Mouse (Mus musculus): ENCODE measurements around the gene Srd5a2.
"Not testable (repeated sequence)": the region's sequence is repeated elsewhere in the genome, so short reads cannot be mapped to it uniquely, and the experiment has no call there.

Gene Srd5a2

GRCm38 (mm10) chr17:74047210-74048082, at the start of gene Srd5a2:
Srd5a2 (minus strand) TSS chr17:74047916.
- DNase-seq (ENCODE audit: low spot score in 2 of 2) = no peak

GRCm38 (mm10) chr17:74088886-74089678, 41.4 kb upstream of the Srd5a2 start:
- no peak for DNase-seq (ENCODE audit: low spot score in 2 of 2)

- DNase-seq (ENCODE audit: low spot score in 2 of 2) = no peak
Measured at GRCm38 (mm10) chr17:74088016-74088415, 40.3 kb upstream of the Srd5a2 start.

GRCm38 (mm10) chr17:74083370-74083769, 35.7 kb upstream of the Srd5a2 start:
- no peak for DNase-seq (ENCODE audit: low spot score in 2 of 2)

GRCm38 (mm10) chr17:74080076-74080615, 32.4 kb upstream of the Srd5a2 start:
- DNase-seq (ENCODE audit: low spot score in 2 of 2) = no peak

GRCm38 (mm10) chr17:74078776-74079495, 31.2 kb upstream of the Srd5a2 start:
- DNase-seq (ENCODE audit: low spot score in 2 of 2) = no peak

- DNase-seq (ENCODE audit: low spot score in 2 of 2) = not testable (repeated sequence)
Measured at GRCm38 (mm10) chr17:74073067-74073466, 25.4 kb upstream of the Srd5a2 start.

- not testable (repeated sequence) for DNase-seq (ENCODE audit: low spot score in 2 of 2)
Measured at GRCm38 (mm10) chr17:74062763-74063162, 15.0 kb upstream of the Srd5a2 start.

- no peak for DNase-seq (ENCODE audit: low spot score in 2 of 2)
Measured at GRCm38 (mm10) chr17:74048229-74048816, 607 bp upstream of the Srd5a2 start.

- DNase-seq (ENCODE audit: low spot score in 2 of 2) = no peak
Measured at GRCm38 (mm10) chr17:74043754-74044153, 4.0 kb downstream of the Srd5a2 start.

- DNase-seq (ENCODE audit: low spot score in 2 of 2) = peak; percentile 62 to 71
Measured at GRCm38 (mm10) chr17:74020526-74021203, 27.1 kb downstream of the Srd5a2 start.

GRCm38 (mm10) chr17:74018281-74018680, 29.4 kb downstream of the Srd5a2 start:
- DNase-seq (ENCODE audit: low spot score in 2 of 2) = no peak

- no peak for DNase-seq (ENCODE audit: low spot score in 2 of 2)
Measured at GRCm38 (mm10) chr17:74017649-74018048, 30.1 kb downstream of the Srd5a2 start.

GRCm38 (mm10) chr17:74015128-74015527, 32.6 kb downstream of the Srd5a2 start:
- DNase-seq (ENCODE audit: low spot score in 2 of 2) = no peak

GRCm38 (mm10) chr17:74008680-74009079, 39.0 kb downstream of the Srd5a2 start:
- DNase-seq (ENCODE audit: low spot score in 2 of 2) = no peak

- DNase-seq (ENCODE audit: low spot score in 2 of 2) = no peak
Measured at GRCm38 (mm10) chr17:74007001-74007400, 40.7 kb downstream of the Srd5a2 start.

GRCm38 (mm10) chr17:74002396-74002795, 45.3 kb downstream of the Srd5a2 start:
- no peak for DNase-seq (ENCODE audit: low spot score in 2 of 2)

- no peak for DNase-seq (ENCODE audit: low spot score in 2 of 2)
Measured at GRCm38 (mm10) chr17:73995907-73996645, 51.6 kb downstream of the Srd5a2 start.

- no peak for DNase-seq (ENCODE audit: low spot score in 2 of 2)
Measured at GRCm38 (mm10) chr17:73991264-73991663, 56.5 kb downstream of the Srd5a2 start.

- DNase-seq (ENCODE audit: low spot score in 2 of 2) = no peak
Measured at GRCm38 (mm10) chr17:73986571-73986970, 61.1 kb downstream of the Srd5a2 start.

Data from right cerebral cortex, postnatal 36 days (tissue).